Mouse (Mus musculus) hindbrain, embryonic 14.5 days (tissue): ENCODE measurements around the gene Rab17. TPM values are rescaled to one million over a fixed set of nuclear protein-coding genes. Genes with fewer than 3 reads are reported as not detected.
A peak's percentile ranks its signal among the peaks of the same experiment; 100 is the strongest.

Experiments used
- ATAC-seq: fragments of 200-750 bp; cut with Nextera tagmentation; 2 replicates; pipeline ENCODE4 v1.8.0; 2017; ENCODE audit warnings: moderate number of reproducible peaks, mild to moderate bottlenecking, moderate TSS enrichment, moderate library complexity; ENCODE audit not compliant: low FRiP score
- DNase-seq: peaks from one replicate; pipeline ENCODE4 v3.0.0-alpha.2; 2015; ENCODE audit warnings: low spot score
- H3K27ac ChIP-seq: fragments of 300-500 bp; sonication (generic); 2 replicates; pipeline ENCODE4 v1.5.1; 2014; ENCODE audit warnings: mild to moderate bottlenecking, moderate library complexity
- H3K27me3 ChIP-seq: fragments of 300-500 bp; sonication (generic); 2 replicates; pipeline ENCODE4 v1.6.1; 2014; ENCODE audit warnings: mild to moderate bottlenecking, low read length, mixed read lengths; ENCODE audit not compliant: control insufficient read depth, insufficient read depth
- H3K36me3 ChIP-seq: fragments of 300-500 bp; sonication (generic); replicated peaks from 2 replicates; pipeline ENCODE4 v1.6.1; 2014; ENCODE audit not compliant: control insufficient read depth, insufficient read depth
- H3K4me1 ChIP-seq: fragments of 300-500 bp; sonication (generic); replicated peaks from 2 replicates; pipeline ENCODE4 v1.6.1; 2014; ENCODE audit warnings: antibody characterized with exemption, low read length, mixed read lengths; ENCODE audit not compliant: control insufficient read depth, insufficient read depth
- H3K4me2 ChIP-seq: fragments of 300-500 bp; sonication (generic); replicated peaks from 2 replicates; pipeline ENCODE4 v1.6.1; 2014; ENCODE audit warnings: mild to moderate bottlenecking, moderate library complexity
- H3K4me3 ChIP-seq: fragments of 300-500 bp; sonication (generic); replicated peaks from 2 replicates; pipeline ENCODE4 v1.5.1; 2014; ENCODE audit warnings: mild to moderate bottlenecking, low read length
- H3K9ac ChIP-seq: fragments of 300-500 bp; sonication (generic); 2 replicates; pipeline ENCODE4 v1.6.1; 2014
- H3K9me3 ChIP-seq: fragments of 300-500 bp; sonication (generic); 2 replicates; pipeline ENCODE4 v1.6.1; 2016; ENCODE audit warnings: low read length; ENCODE audit not compliant: control insufficient read depth
- WGBS: fragments of 180-500 bp; shearing (Covaris S2); extraction: QIAGEN DNeasy Blood & Tissue Kit; methylation state at CpG from one replicate; pipeline ENCODE4 v1.1.7; 2014; 5-methylcytosine and 5-hydroxymethylcytosine counted together
- polyA plus RNA-seq: library from polyadenylated mRNA; unstranded; fragments of >200 nt; fragmentation: Nextera tagmentation; extraction: Ambion mirVana; gene quantifications from 2 replicates; pipeline ENCODE4 v1.2.1, GENCODE M21; 2014

Rab17 gene
- polyA plus RNA-seq, result 0.13 TPM in 1 of 2 replicates, not detected in the other

- ATAC-seq (no peak), DNase-seq (no peak)
- WGBS, result 40% methylated on average over 9 of the region's 9 CpGs
- Histone ChIP-seq H3K36me3 (no peaks in the 10 kb centered on the region), H3K9me3 (no peaks in the 10 kb centered on the region), H3K4me2 (no peak within 1 kb of the TSS), H3K27me3 (no peaks in the 10 kb centered on the region; the same call in 1 of the 2 replicates), H3K4me3 (no peak within 1 kb of the TSS), H3K4me1 (peaks cover 10% of the 10 kb centered on the region), H3K9ac (no peak within 1 kb of the TSS), H3K27ac (no peak within 1 kb of the TSS)
Observed at GRCm38 (mm10) chr1:90969347-90969784, at the start of gene Rab17. Gene Rab17, minus strand, starts transcription at chr1:90969661.

GRCm38 (mm10) chr1:91017111-91017758 lies 47.8 kb upstream of the Rab17 start:
- Histone ChIP-seq H3K4me3 (no peak overlapping the region), H3K9ac (0 out of 2 replicates have a peak overlapping the region, but pooled peaks have one; percentile 2), H3K9me3 (no peaks in the 10 kb centered on the region), H3K27me3 (no peaks in the 10 kb centered on the region), H3K36me3 (no peaks in the 10 kb centered on the region), H3K4me2 (peak overlapping the region; percentile 28; the same call in 1 of the 2 replicates), H3K27ac (no peak overlapping the region), H3K4me1 (0 out of 2 replicates have a peak, but pooled peaks cover 5% of the 10 kb centered on the region)
- WGBS, result 20% methylated on average over 20 of the region's 20 CpGs
- ATAC-seq (no peak), DNase-seq (no peak)

GRCm38 (mm10) chr1:91015571-91015970 lies 46.1 kb upstream of the Rab17 start:
- DNase-seq (no peak), ATAC-seq (no peak)
- H3K27me3 ChIP-seq, result no peaks in the 10 kb centered on the region
- H3K9me3 ChIP-seq, result no peaks in the 10 kb centered on the region
- no peak overlapping the region for H3K27ac ChIP-seq
- no peaks in the 10 kb centered on the region for H3K36me3 ChIP-seq
- H3K9ac ChIP-seq, result no peak overlapping the region
- H3K4me2 ChIP-seq, result no peak overlapping the region
- 64% methylated on average over 7 of the region's 7 CpGs for WGBS
- no peak overlapping the region for H3K4me3 ChIP-seq
- H3K4me1 ChIP-seq, result 0 out of 2 replicates have a peak, but pooled peaks cover 5% of the 10 kb centered on the region

GRCm38 (mm10) chr1:91013803-91014202 lies 44.3 kb upstream of the Rab17 start:
- WGBS, result 84% methylated on average over 3 of the region's 3 CpGs
- Histone ChIP-seq H3K9me3 (no peaks in the 10 kb centered on the region), H3K4me1 (0 out of 2 replicates have a peak, but pooled peaks cover 5% of the 10 kb centered on the region), H3K4me3 (no peak overlapping the region), H3K36me3 (no peaks in the 10 kb centered on the region), H3K27me3 (no peaks in the 10 kb centered on the region), H3K9ac (no peak overlapping the region), H3K27ac (no peak overlapping the region), H3K4me2 (no peak overlapping the region)
- no peak for DNase-seq
- ATAC-seq, result no peak

- DNase-seq (no peak), ATAC-seq (no peak)
- Histone ChIP-seq H3K4me3 (no peak overlapping the region), H3K27ac (no peak overlapping the region), H3K4me1 (no peaks in the 10 kb centered on the region), H3K9me3 (no peaks in the 10 kb centered on the region), H3K9ac (no peak overlapping the region), H3K36me3 (no peaks in the 10 kb centered on the region), H3K27me3 (no peaks in the 10 kb centered on the region), H3K4me2 (no peak overlapping the region)
- 88% methylated on average over 3 of the region's 3 CpGs for WGBS
Observed at GRCm38 (mm10) chr1:91011336-91011735, 41.9 kb upstream of the Rab17 start.

- WGBS, result 76% methylated on average over 2 of the region's 2 CpGs
Observed at GRCm38 (mm10) chr1:91010716-91011115, 41.3 kb upstream of the Rab17 start.

GRCm38 (mm10) chr1:91010216-91010615 lies 40.8 kb upstream of the Rab17 start:
- WGBS, result 94% methylated on average over 7 of the region's 7 CpGs
- no peaks in the 10 kb centered on the region for H3K27me3 ChIP-seq
- H3K9ac ChIP-seq, result no peak overlapping the region
- no peak overlapping the region for H3K4me2 ChIP-seq
- DNase-seq (no peak), ATAC-seq (no peak)
- no peak overlapping the region for H3K27ac ChIP-seq
- no peaks in the 10 kb centered on the region for H3K36me3 ChIP-seq
- H3K9me3 ChIP-seq, result no peaks in the 10 kb centered on the region
- no peak overlapping the region for H3K4me3 ChIP-seq
- H3K4me1 ChIP-seq, result no peaks in the 10 kb centered on the region

More at GRCm38 (mm10) chr1:91010716-91011115, 41.3 kb upstream of the Rab17 start:
- H3K27me3 ChIP-seq, result no peaks in the 10 kb centered on the region
- no peak overlapping the region for H3K4me2 ChIP-seq
- H3K9ac ChIP-seq, result no peak overlapping the region
- H3K27ac ChIP-seq, result no peak overlapping the region
- no peaks in the 10 kb centered on the region for H3K36me3 ChIP-seq
- ATAC-seq (no peak), DNase-seq (no peak)
- no peaks in the 10 kb centered on the region for H3K9me3 ChIP-seq
- H3K4me3 ChIP-seq, result no peak overlapping the region
- no peaks in the 10 kb centered on the region for H3K4me1 ChIP-seq

- no peaks in the 10 kb centered on the region for H3K36me3 ChIP-seq
- H3K9ac ChIP-seq, result no peak overlapping the region
- no peak overlapping the region for H3K4me2 ChIP-seq
- DNase-seq (no peak), ATAC-seq (no peak)
- no peaks in the 10 kb centered on the region for H3K4me1 ChIP-seq
- H3K27me3 ChIP-seq, result no peaks in the 10 kb centered on the region
- H3K27ac ChIP-seq, result no peak overlapping the region
- 91% methylated on average over 6 of the region's 6 CpGs for WGBS
- no peak overlapping the region for H3K4me3 ChIP-seq
- no peaks in the 10 kb centered on the region for H3K9me3 ChIP-seq
Observed at GRCm38 (mm10) chr1:91009266-91009665, 39.8 kb upstream of the Rab17 start.

GRCm38 (mm10) chr1:91008746-91009145 lies 39.3 kb upstream of the Rab17 start:
- H3K4me3 ChIP-seq, result no peak overlapping the region
- DNase-seq (no peak), ATAC-seq (no peak)
- no peak overlapping the region for H3K4me2 ChIP-seq
- no peaks in the 10 kb centered on the region for H3K9me3 ChIP-seq
- no peak overlapping the region for H3K9ac ChIP-seq
- no peaks in the 10 kb centered on the region for H3K36me3 ChIP-seq
- 91% methylated on average over 9 of the region's 9 CpGs for WGBS
- H3K4me1 ChIP-seq, result no peaks in the 10 kb centered on the region
- no peak overlapping the region for H3K27ac ChIP-seq
- H3K27me3 ChIP-seq, result no peaks in the 10 kb centered on the region
